Mouse (Mus musculus) intestine, embryonic 14.5 days (tissue): ENCODE measurements around the gene Pbdc1. TPM values are rescaled to one million over a fixed set of nuclear protein-coding genes. Genes with fewer than 3 reads are reported as not detected.
"Not testable (repeated sequence)": the region's sequence is repeated elsewhere in the genome, so short reads cannot be mapped to it uniquely, and the experiment has no call there.

Source experiments
- ATAC-seq: fragments of 200-750 bp; cut with Nextera tagmentation; replicated peaks from 2 replicates; pipeline ENCODE4 v1.8.0; 2017; ENCODE audit warnings: low read depth, moderate number of reproducible peaks, moderate TSS enrichment, moderate library complexity; ENCODE audit not compliant: low FRiP score, low TSS enrichment
- DNase-seq: peaks from one replicate; pipeline ENCODE4 v3.0.0-alpha.2; 2018; ENCODE audit warnings: low spot score
- H3K27ac ChIP-seq: fragments of 300-500 bp; sonication (generic); 2 replicates; pipeline ENCODE4 v1.5.1; 2014; ENCODE audit warnings: low read depth, mild to moderate bottlenecking, control low read depth
- H3K27me3 ChIP-seq: fragments of 300-500 bp; sonication (generic); replicated peaks from 2 replicates; pipeline ENCODE4 v1.6.1; 2014; ENCODE audit warnings: low read length, control low read depth; ENCODE audit not compliant: control insufficient read depth, insufficient read depth
- H3K36me3 ChIP-seq: fragments of 300-500 bp; sonication (generic); 2 replicates; pipeline ENCODE4 v1.6.1; 2014; ENCODE audit warnings: low read length, control low read depth; ENCODE audit not compliant: control insufficient read depth, insufficient read depth
- H3K4me1 ChIP-seq: fragments of 300-500 bp; sonication (generic); replicated peaks from 2 replicates; pipeline ENCODE4 v1.6.1; 2014; ENCODE audit warnings: low read length, control low read depth, mixed read lengths; ENCODE audit not compliant: control insufficient read depth, insufficient read depth
- H3K4me2 ChIP-seq: fragments of 300-500 bp; sonication (generic); 2 replicates; pipeline ENCODE4 v1.6.1; 2014; ENCODE audit warnings: low read length
- H3K4me3 ChIP-seq: fragments of 300-500 bp; sonication (generic); 2 replicates; pipeline ENCODE4 v1.5.1; 2014; ENCODE audit warnings: low read depth, low read length, control low read depth, mixed read lengths
- H3K9ac ChIP-seq: fragments of 300-500 bp; sonication (generic); 2 replicates; pipeline ENCODE4 v1.6.1; 2014; ENCODE audit warnings: mild to moderate bottlenecking, low read length
- H3K9me3 ChIP-seq: fragments of 300-500 bp; sonication (generic); 2 replicates; pipeline ENCODE4 v1.6.1; 2016; ENCODE audit warnings: low read length, control low read depth; ENCODE audit not compliant: control insufficient read depth
- WGBS: fragments of 180-500 bp; shearing (Covaris S2); extraction: QIAGEN DNeasy Blood & Tissue Kit; methylation state at CpG from one replicate; pipeline ENCODE4 v1.1.7; 2014; 5-methylcytosine and 5-hydroxymethylcytosine counted together
- polyA plus RNA-seq: library from polyadenylated mRNA; unstranded; fragments of >200 nt; fragmentation: Nextera tagmentation; extraction: Ambion mirVana; gene quantifications from 2 replicates; pipeline ENCODE4 v1.2.1, GENCODE M21; 2014

Gene Pbdc1
- polyA plus RNA-seq, 1 experiment from 2014 or later: 50.3 TPM

DNA sequence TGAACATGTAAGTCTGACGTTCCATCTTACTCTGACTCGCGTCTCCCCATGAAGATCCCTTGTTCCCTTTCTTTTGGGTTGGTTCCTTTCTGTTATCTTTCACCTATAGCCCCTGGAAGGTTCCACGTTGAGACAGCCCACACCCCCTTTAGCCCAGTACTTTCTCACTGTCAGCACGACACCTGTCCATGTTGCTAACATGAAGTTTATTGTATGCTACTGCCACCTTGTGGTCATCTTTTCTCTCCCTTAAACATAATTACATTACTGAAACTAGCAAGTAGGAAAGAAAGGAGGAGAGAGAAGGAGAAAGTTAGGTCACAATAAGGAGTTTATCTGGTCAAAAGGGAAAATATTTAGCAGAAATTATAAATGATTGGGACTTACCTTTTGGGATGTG, 24.6 kb downstream of the Pbdc1 start:
- WGBS: 52% methylated on average over 5 of the region's 5 CpGs
- Histone ChIP-seq H3K9ac (no peak overlapping the region), H3K4me1 (no peaks in the 10 kb centered on the region), H3K4me3 (no peak overlapping the region), H3K27ac (no peak overlapping the region), H3K9me3 (no peaks in the 10 kb centered on the region), H3K36me3 (no peaks in the 10 kb centered on the region), H3K4me2 (no peak overlapping the region), H3K27me3 (no peaks in the 10 kb centered on the region)
- DNase-seq (peak; percentile 53), ATAC-seq (no peak)

DNA sequence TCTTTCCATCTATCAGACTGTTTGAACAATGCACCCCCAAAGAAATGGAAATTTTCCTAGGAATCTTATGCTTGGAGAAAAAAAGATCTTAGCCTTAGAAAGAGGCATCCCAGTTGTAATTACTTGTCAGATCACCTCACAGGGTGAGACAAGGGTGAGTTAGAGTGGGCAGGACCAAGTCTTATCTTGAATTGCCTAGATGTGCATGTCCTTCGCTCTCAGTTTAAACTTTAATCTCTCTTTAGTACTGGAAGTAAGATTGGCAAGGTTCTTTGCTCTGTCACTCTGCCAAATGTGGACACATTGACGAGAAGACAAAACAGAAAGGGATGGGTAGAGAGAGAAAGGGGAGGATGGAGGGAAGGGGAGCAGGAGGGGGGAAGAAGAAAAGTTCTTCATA, 35.4 kb downstream of the Pbdc1 start:
- H3K4me3 ChIP-seq: no peak overlapping the region
- ATAC-seq: no peak
- WGBS: 67% methylated on average over 2 of the region's 2 CpGs
- H3K4me2 ChIP-seq: no peak overlapping the region
- no peak overlapping the region for H3K9ac ChIP-seq
- H3K9me3 ChIP-seq: no peaks in the 10 kb centered on the region
- peaks cover 10% of the 10 kb centered on the region; the same call in 1 of the 2 replicates for H3K27me3 ChIP-seq
- no peaks in the 10 kb centered on the region for H3K4me1 ChIP-seq
- H3K27ac ChIP-seq: no peak overlapping the region
- no peak for DNase-seq
- H3K36me3 ChIP-seq: no peaks in the 10 kb centered on the region

- ATAC-seq: peak; percentile 59
- H3K4me2 ChIP-seq: peak within 1 kb of the TSS; percentile 58
- H3K36me3 ChIP-seq: no peaks in the 10 kb centered on the region
- H3K9ac ChIP-seq: peak within 1 kb of the TSS; percentile 42
- no peaks in the 10 kb centered on the region for H3K9me3 ChIP-seq
- WGBS: 7% methylated on average over 64 of the region's 65 CpGs
- no peaks in the 10 kb centered on the region for H3K4me1 ChIP-seq
- peak within 1 kb of the TSS; percentile 37 for H3K4me3 ChIP-seq
- DNase-seq: peak; percentile 74
- H3K27ac ChIP-seq: no peak within 1 kb of the TSS
- peaks cover 10% of the 10 kb centered on the region; the same call in 1 of the 2 replicates for H3K27me3 ChIP-seq
Observed at GRCm38 (mm10) chrX:105120275-105121226, 41.0 kb downstream of the Pbdc1 start, which contains the start of gene Magee1. Gene Magee1, plus strand, starts transcription at chrX:105120378.

DNA sequence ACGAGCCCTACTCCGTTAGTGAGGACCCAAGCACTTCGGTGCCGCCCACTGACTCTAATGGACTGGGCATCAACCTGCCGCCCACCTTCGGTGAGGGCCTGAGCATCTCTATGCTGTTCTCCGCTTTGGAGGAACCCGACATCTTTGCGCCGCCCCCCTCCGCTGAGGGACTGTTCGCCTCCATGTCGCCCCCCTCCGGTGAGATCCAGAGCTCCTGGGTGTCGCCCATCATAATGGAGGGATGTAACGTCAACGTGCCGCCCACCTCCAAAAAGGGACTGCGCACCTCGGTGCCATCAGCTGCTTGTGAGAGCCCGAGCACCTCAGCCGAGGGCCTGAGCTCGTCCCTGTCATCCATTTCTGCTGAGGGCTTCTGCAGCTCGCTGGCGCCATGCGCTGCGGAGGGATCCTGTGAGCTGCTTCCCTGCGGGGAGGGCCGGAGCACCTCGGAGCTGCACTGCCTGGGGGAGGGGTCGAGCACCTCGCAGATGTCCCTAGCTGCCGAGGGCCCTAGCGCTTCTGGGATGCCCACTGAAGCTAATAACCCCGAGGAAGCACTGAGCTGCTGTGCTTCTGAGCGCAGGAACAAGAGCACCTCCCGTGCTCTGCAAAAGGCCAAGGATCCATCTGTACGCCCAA, 41.8 kb downstream of the Pbdc1 start:
- H3K27ac ChIP-seq: no peak overlapping the region
- H3K36me3 ChIP-seq: no peaks in the 10 kb centered on the region
- H3K4me2 ChIP-seq: peak overlapping the region; percentile 58
- peak overlapping the region; percentile 37 for H3K4me3 ChIP-seq
- peak overlapping the region; percentile 42 for H3K9ac ChIP-seq
- peak; percentile 62 for ATAC-seq
- DNase-seq: peak; percentile 83
- H3K4me1 ChIP-seq: no peaks in the 10 kb centered on the region
- 14% methylated on average over 37 of the region's 38 CpGs for WGBS
- H3K9me3 ChIP-seq: no peaks in the 10 kb centered on the region
- H3K27me3 ChIP-seq: peaks cover 10% of the 10 kb centered on the region; the same call in 1 of the 2 replicates

GRCm38 (mm10) chrX:105124903-105125302, 45.3 kb downstream of the Pbdc1 start:
- no peak overlapping the region for H3K4me2 ChIP-seq
- WGBS: 38% methylated on average over 2 of the region's 3 CpGs

DNA sequence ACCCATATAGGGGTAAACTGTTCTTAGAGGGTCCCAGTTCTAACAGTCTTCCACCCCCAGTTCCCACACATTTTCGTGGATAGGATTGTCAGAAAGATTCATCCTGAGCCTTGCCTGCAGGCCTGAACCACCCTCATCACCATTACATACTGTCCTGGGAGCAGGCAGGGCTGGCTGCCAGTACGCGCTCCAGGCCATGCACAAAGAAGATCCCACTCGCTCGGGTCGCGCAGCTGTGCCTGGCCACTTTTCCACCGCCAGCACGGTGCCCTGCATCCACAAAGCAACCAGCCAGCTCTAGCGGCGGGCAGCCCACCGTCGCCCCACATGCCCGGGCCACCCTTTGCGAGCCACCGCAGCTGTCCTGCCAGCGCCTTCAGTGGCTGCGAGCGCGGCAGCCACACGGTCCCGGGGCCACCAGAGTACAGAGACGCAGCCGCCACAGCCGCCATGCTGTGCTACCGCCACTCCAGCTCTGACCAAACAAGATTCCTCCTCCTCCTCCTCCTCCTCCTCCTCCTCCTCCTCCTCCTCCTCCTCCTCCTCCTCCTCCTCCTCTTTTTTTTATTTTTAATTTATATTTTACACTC, 72.4 kb downstream of the Pbdc1 start:
- no peak overlapping the region for H3K27ac ChIP-seq
- H3K9ac ChIP-seq: no peak overlapping the region
- no peak overlapping the region for H3K4me3 ChIP-seq
- no peaks in the 10 kb centered on the region for H3K36me3 ChIP-seq
- WGBS: 51% methylated on average over 23 of the region's 26 CpGs
- DNase-seq: no peak
- H3K4me1 ChIP-seq: no peaks in the 10 kb centered on the region
- H3K9me3 ChIP-seq: no peaks in the 10 kb centered on the region
- no peaks in the 10 kb centered on the region for H3K27me3 ChIP-seq
- H3K4me2 ChIP-seq: peak overlapping the region; percentile 36; the same call in 1 of the 2 replicates
- no peak for ATAC-seq

More at GRCm38 (mm10) chrX:105124903-105125302, 45.3 kb downstream of the Pbdc1 start:
- ATAC-seq (no peak), DNase-seq (peak; percentile 53)
- no peaks in the 10 kb centered on the region for H3K9me3 ChIP-seq
- no peaks in the 10 kb centered on the region for H3K27me3 ChIP-seq
- H3K36me3 ChIP-seq: no peaks in the 10 kb centered on the region
- no peak overlapping the region for H3K27ac ChIP-seq
- H3K9ac ChIP-seq: no peak overlapping the region
- no peaks in the 10 kb centered on the region for H3K4me1 ChIP-seq
- H3K4me3 ChIP-seq: no peak overlapping the region

DNA sequence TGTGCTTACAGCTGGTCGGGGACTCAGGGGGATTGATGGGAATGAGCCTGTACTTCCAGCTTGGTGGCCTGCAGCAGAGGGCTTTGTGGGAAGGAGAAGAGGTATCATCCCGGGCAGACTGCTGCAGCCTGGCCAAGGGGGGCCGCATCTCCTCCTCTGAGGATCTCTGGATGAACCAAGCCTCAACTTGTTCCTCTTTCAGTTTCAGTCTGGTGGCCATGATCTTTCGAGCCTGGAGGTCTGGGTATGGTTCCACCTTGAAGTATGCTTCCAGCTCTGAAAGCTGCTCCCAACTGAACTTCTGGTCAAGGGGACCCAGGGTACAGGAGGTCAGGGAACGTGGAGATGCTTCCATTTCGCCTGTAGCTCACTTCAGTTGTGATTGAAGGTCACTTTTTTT, 85.5 kb downstream of the Pbdc1 start:
- H3K4me1 ChIP-seq, H3K27ac ChIP-seq, H3K36me3 ChIP-seq, H3K9ac ChIP-seq, DNase-seq, H3K9me3 ChIP-seq, H3K4me2 ChIP-seq, H3K4me3 ChIP-seq, ATAC-seq: not testable (repeated sequence)
- 0 out of 2 replicates have a peak, but pooled peaks cover 11% of the 10 kb centered on the region for H3K27me3 ChIP-seq
- 80% methylated on average over 5 of the region's 6 CpGs for WGBS
